Mouse (Mus musculus): ENCODE results near the gene Olfr1173.

Gene Olfr1173

DNA sequence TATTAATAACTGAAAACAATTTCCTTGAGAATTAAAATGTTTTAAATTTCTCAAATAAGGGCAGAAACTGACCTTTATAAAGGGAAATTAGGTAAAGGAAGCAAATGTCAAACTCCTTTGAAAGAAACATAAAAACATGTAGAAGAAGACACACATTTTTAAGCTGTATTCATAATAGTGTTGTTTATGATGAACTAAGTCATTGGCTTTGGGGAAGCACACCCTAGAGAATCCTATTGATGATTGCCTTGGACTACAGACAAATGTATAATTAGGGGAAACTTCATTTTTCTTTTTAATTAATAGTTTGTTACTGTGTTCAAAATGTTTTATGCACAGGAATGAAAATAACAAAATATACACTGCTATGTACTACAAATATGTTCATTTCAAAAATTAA, at the start of gene Olfr1173:
Gene Olfr1173 (minus strand): TSS at position 101 of the 400 bp plus-strand sequence.
- no peak for DNase-seq (ENCODE audit: extremely low read depth, low read depth)

DNA sequence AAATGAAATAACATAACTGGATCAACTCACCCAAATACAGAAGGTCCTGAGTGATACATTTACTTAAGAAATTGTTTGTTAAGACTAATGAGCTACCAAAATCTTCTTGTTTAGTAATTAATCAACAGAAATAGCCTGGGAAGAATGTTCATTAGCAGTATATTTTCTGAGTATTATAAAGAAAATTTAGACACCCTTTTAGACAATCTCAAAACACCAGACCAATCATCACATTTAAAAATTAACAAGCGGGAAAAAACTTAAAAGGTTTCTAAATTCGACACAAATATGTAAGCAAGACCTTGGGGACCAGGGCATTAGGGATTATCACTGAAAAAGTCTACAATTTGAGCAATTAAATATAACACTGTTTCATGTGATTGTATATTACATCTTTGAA, 47.4 kb upstream of the Olfr1173 start, which contains the start of gene Olfr1175-ps:
Gene Olfr1175-ps (minus strand): TSS at position 101 of the 400 bp plus-strand sequence.
- no peak for DNase-seq (ENCODE audit: extremely low read depth, low read depth)

DNA sequence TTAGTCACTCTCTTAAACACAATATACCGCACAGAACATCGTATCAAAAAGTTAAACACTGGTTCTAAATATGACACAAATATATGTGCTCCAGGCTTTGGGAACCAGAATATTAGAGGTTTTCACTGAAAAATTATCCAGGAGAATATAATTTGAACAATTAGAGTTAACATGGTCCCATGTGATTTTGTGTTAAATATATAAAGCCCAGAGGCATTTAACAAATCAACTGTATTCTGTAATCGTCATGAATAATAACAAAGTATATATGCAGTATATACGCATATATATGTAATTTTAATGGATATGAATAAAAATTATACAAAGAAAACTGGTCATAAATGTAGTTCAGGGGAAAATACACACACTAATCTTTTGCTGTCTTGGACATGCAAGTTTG, 35.4 kb upstream of the Olfr1173 start, which contains the start of gene Olfr1174-ps:
Gene Olfr1174-ps (minus strand): TSS at position 101 of the 400 bp plus-strand sequence.
- no peak for DNase-seq (ENCODE audit: extremely low read depth, low read depth)

DNA sequence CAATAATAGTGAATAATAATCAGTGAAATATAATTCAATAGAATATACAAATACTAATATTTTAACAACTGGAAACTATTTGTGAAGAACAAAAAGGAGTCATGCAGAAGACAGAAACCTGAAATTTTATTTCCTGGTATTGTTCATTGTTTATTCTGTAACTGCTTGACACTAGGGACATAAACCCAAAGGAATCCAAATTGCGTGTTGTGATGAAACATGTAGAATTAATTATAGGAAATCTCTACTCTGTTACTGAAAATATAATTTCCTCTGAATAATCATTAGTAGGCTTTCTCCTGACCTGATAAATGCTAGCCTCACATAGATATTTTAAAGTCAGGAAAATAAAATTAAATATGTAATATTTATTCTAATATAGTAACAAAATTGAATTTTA, 51.4 kb downstream of the Olfr1173 start, which contains the start of gene Olfr1170:
Gene Olfr1170 (minus strand): TSS at position 101 of the 400 bp plus-strand sequence.
- DNase-seq (ENCODE audit: extremely low read depth, low read depth) = no peak
